Mouse (Mus musculus): ENCODE results near the gene Zfp455.

DNA sequence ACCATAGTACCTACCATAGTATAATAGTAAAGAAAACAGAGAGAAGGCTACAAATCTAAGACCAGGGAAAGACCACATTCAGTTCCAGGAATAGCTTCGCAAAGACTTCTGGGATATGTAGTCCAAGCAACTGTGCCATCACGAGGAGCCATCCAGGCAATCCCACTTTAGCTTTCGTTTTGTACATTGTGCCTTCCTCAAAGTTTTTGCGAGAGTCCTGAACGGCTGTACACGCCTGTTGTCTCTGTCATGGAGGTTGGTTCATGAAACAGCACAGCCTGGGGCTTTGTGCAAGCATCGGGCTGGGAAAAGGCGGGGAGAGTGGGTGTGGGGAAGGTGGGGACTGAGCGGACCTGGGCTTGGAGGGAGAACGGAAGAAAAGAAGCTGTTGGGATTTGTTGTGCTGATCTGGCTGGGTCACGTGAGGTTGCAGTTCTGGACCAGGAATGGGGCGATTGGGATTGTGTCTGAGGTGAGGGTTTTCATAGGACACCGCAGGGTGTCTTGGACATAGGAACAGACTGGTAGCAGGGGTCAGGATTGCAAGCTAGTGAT is at the start of gene Zfp455:
- TF ChIP-seq POLR2A (IDR thresholded peaks at IDR 0.05; ENCODE audit: extremely low read depth, insufficient read depth, low read length) (no peak), CTCF (IDR thresholded peaks at IDR 0.05; ENCODE audit: low read depth, low read length) (no peak)

Measured in liver, adult 2 months (tissue).